Mouse (Mus musculus) subcutaneous adipose tissue, adult 2 months (tissue): ENCODE data around the gene Sdhd. TPM values are rescaled to one million over a fixed set of nuclear protein-coding genes. Genes with fewer than 3 reads are reported as not detected.

Source experiments
- polyA plus RNA-seq: library from polyadenylated mRNA; depleted of rRNA; stranded (reverse); fragments of >200 nt; gene quantifications from 2 replicates; pipeline ENCODE4 v1.2.3, GENCODE M21; 2012; ENCODE audit warnings: low replicate concordance; rRNA removed

Sdhd gene
- polyA plus RNA-seq: 236 and 403 TPM in 2 replicates

DNA sequence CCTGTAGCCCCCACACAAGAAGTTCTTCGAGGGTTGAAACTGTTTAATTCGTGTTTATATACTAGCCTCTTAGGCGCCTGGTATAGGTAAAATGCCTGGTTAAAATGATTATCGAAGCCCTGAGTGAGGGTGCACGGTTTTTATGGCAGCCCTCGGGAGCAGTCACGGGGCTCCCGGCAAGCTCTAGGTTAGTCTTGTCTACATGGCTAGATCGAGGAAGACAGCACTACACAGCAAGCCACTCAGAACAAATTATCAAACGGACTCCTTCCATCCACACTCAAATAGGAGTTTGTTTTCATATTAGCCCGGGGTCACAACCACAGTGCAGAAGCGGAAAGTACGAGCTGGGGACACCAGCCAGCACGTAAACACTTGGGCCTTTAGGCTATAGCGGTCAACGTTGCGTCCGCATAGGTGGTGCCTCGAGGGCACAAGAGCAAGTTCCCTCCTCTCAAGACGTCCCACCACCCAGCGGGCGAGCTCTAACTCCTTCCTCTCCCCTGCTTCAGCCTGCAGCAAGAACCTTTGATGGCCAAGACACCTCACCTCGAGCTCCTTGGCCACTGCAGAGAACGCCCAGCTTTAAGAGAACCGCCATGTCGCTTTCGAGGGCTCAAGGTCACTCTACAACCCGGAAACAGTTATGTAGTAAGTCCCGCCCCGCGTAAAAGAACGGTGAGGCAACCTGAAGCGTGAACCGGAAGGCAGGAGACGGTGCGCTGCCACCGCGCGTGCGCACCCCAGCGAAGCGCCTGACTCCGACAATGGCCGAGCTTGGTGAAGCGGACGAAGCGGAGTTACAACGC is at the start of gene Sdhd, which contains the start of gene Timm8b:
Gene Sdhd, minus strand, starts transcription at position 624 of the 809 bp plus-strand sequence.
Gene Timm8b, plus strand, starts transcription at position 722 of the 809 bp plus-strand sequence.

DNA sequence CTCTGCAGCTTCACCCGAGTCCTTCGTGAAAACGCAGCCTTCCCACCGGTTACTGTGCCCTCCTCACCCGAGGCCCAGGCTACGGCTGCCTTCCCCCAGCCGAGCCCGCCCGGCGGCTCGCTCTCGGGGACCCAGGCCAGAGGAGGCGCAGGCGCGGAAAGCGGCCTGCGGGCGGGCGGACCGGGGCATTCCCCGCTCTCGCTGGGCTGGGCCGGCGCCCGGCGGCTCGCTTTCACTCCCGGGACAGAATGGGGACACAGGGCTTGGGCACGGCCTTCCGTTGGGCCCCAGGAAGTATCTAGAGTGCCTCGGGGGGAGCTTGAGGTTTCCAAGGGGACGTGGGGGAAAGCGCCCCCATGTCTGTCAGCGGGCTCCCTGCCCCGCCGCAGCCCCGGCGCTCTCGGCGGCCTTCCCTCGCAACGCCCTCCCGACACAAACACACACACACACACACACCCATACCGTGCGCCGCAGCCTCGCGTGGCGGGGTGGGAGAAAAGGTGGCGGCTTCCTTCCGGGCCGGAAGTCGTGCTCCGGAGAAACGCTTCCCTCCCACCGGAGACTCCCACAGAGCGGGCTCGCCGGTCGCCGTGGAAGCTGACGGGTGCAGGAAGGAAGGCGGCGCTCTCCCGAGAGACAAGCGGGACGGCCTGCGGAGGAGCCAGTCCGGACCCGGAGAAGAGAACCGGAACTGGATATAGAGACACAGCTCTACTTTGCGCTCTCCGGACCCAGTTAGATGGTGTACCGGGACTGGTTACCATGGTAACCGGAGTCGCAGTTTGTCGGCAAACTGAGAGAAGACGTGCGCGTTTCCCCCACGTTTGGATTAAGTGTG is 13.4 kb upstream of the Sdhd start, which contains the start of the genes Pih1d2 and Nkapd1:
Gene Pih1d2, plus strand, starts transcription at position 556 of the 838 bp plus-strand sequence.
Gene Nkapd1, minus strand, starts transcription at position 699 of the 838 bp plus-strand sequence.

DNA sequence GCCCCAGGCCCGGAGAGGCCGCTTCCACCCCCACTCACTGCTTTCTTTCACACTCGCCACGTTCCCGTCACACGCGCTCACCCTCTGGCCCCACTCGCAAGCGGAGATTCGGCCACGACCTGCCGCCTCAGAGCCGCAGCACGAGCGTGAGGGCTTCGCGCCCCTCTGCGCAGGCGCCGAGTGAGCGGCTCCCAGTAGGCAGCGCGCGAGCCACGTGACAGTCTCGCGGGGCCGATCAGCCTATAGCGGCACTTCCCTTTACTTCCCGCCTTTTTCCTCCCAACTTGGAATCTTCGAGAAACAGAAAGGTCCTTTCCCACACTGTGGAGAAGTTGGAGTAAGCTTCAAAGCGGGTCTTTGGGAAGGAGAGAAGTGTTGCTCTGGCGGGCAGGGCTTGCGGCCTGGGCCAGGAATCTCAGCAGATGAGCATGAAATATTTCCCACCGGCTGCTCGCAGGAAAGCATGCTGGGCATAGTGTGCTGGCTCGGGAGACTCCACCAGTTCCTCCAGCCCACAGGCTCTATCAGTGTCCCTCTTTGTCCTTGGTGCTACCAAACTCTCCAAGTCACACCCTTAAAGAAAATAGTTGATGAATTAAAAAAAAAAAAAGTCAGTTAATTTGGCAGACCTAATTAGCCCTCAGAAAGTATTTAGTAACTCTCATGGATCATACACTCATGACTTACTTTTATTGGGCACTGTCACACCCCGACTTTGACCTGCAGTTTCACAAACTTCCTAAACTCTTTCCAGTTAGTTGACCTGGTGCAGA is 42.3 kb downstream of the Sdhd start, which contains the start of gene Tex12:
Gene Tex12, minus strand, starts transcription at position 181 of the 773 bp plus-strand sequence.

DNA sequence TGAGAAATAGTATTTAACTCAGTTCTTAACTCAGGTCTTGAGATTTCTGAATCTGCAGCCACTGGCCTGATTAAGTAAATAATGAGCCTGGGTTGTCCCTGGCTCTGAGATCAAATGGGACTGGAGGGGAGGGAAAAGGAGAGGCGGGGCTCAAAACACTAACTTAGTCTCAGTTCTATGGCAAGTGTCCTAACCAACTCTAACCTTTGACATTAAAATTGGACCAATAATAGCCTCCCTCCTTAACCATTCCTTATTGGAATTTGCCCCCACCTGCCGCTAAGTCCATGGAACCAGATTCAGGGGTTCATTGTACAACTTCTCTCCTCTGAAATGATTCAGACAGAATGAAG is 48.5 kb downstream of the Sdhd start, which contains the start of gene Bco2:
Gene Bco2, minus strand, starts transcription at position 88 of the 353 bp plus-strand sequence.

DNA sequence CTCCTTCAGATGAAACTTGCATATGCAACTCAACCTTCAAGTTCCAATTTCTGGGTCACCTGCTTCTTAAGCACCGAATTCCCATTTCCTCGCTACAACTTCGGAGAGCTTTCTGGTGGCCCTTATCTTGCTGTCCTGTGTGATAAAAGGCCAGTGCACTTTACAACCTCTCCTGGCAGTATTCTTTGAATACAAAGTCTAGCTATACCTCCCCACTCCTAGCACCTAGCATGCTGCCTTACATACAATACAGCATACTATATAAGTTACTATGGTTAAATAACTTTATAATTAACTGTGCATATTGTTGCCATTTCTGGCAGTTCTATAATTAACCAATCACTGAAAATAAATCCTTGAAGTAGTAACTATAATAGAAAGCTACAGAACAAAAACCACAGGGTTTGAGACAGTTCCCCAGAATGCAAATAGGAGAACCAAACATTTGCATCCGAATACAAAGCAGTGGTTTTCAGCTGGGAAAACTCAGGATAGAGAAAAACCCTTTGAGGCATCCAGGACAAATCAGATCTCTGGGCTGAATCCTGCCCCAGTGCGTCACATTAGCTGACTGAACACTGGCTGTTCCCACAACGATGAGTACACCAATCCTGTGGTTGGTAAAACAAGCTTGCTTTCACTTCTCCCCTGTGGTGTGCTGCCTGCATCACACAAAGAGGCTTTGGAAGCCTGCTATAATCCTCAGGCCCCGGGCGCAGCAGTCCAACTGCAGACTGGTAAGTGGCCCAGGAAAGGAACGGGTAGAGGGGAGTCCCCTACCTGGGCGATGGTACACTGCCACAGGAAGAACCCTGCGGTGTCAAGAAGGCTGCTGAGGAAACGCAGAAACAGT is 49.1 kb downstream of the Sdhd start, which contains the start of gene Il18:
Gene Il18, plus strand, starts transcription at position 587 of the 853 bp plus-strand sequence.

Other genes starting within 250 kb of the Sdhd start
- gene Plet1, start 109.3 kb downstream of the Sdhd start, polyA plus RNA-seq: 0.49 and 173 TPM in 2 replicates
- gene Pts, start 75.1 kb downstream of the Sdhd start, polyA plus RNA-seq: 40.9 and 51.6 TPM in 2 replicates
- gene Il18, start 49.0 kb downstream of the Sdhd start, polyA plus RNA-seq: 4.6 TPM in 2 replicates
- gene Bco2, start 48.6 kb downstream of the Sdhd start, polyA plus RNA-seq: 0.36 and 1.1 TPM in 2 replicates
- gene Tex12, start 42.5 kb downstream of the Sdhd start, polyA plus RNA-seq: not detected in 2 replicates
- gene Timm8b, start 98 bp upstream of the Sdhd start, polyA plus RNA-seq: 196 and 264 TPM in 2 replicates
- 1.5 and 1.8 TPM in 2 replicates for gene Pih1d2, start 13.5 kb upstream of the Sdhd start, polyA plus RNA-seq
- 4.9 and 8.5 TPM in 2 replicates for gene Nkapd1, start 13.7 kb upstream of the Sdhd start, polyA plus RNA-seq
- gene Dlat, start 56.0 kb upstream of the Sdhd start, polyA plus RNA-seq: 75.0 and 100 TPM in 2 replicates
- 3.5 and 9.6 TPM in 2 replicates for gene Dixdc1, start 135.7 kb upstream of the Sdhd start, polyA plus RNA-seq
- 1.7 and 5.9 TPM in 2 replicates for gene 2310030G06Rik, start 142.7 kb upstream of the Sdhd start, polyA plus RNA-seq
- 144 and 503 TPM in 2 replicates for gene Cryab, start 147.5 kb upstream of the Sdhd start, polyA plus RNA-seq
- gene Hspb2, start 148.5 kb upstream of the Sdhd start, polyA plus RNA-seq: 24.6 and 27.1 TPM in 2 replicates
- gene Fdxacb1, start 164.4 kb upstream of the Sdhd start, polyA plus RNA-seq: 4.9 and 6.3 TPM in 2 replicates
- 38.9 and 56.4 TPM in 2 replicates for gene Alg9, start 171.2 kb upstream of the Sdhd start, polyA plus RNA-seq
- gene 1110032A03Rik, start 171.7 kb upstream of the Sdhd start, polyA plus RNA-seq: 70.3 and 191 TPM in 2 replicates
- 41.3 and 58.5 TPM in 2 replicates for gene Ppp2r1b, start 241.5 kb upstream of the Sdhd start, polyA plus RNA-seq